Mouse (Mus musculus): ENCODE results near the gene Ppara. TPM values are rescaled to one million over a fixed set of nuclear protein-coding genes. Genes with fewer than 3 reads are reported as not detected.

Ppara gene
- polyA plus RNA-seq, 1 experiment from 2014 or later = 20.3 TPM

DNA sequence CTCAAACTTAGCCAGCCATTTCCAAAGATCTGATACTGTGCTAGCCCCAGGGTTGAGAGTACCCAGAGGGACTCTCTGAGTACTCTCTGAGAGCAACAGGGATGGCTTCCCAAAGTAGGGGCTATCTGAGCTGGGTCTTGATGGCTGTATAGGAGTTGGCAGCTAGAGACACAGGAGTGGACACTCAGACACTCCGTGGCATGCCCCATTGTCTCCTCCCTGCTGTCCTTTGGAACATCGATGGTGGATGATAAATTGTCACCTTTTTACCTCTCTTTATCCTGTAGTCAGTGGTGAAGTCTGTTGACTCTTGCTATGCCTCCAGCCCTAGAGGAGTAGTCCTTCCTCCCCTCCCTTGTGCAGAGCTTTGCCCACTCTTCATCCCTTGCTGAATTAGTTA lies 26.6 kb upstream of the Ppara start:
- Histone ChIP-seq H3K27me3 (ENCODE audit: control insufficient read depth, insufficient read depth, low read length) (0 out of 2 replicates have a peak, but pooled peaks cover 2% of the 10 kb centered on the region), H3K36me3 (ENCODE audit: control insufficient read depth, insufficient read depth) (peaks cover 18% of the 10 kb centered on the region; the same call in 1 of the 2 replicates), H3K27ac (ENCODE audit: low read length) (no peak overlapping the region), H3K4me2 (ENCODE audit: low read depth, low read length) (no peak overlapping the region), H3K9ac (ENCODE audit: low read length) (no peak overlapping the region), H3K4me3 (ENCODE audit: low read length) (no peak overlapping the region), H3K4me1 (ENCODE audit: control insufficient read depth, insufficient read depth, low read length) (peaks cover 8% of the 10 kb centered on the region), H3K9me3 (replicated peaks; ENCODE audit: control insufficient read depth, low read length) (no peaks in the 10 kb centered on the region)
- 87% methylated on average over 2 of the region's 2 CpGs for WGBS
- ATAC-seq (replicated peaks; ENCODE audit: extremely low read depth, insufficient read depth, low FRiP score) = no peak

DNA sequence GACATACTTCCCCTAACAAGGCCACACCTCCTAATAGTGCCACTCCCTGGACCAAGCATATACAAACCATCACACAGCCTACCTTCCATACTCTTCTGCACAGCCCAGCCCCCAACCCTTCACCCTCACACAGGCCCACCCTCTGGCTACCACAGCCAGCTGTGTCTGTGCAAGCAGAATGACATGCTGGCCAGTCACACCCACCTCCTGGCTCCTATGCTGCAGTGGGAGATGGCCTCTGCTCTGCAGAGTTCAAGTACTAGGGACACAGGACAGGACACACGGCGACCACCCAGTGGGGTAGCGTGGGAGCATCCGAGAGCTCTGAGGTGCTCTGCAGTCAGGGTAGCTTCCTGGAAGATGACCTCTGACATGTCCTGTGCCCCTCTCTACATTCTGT lies 25.9 kb upstream of the Ppara start:
- no peak overlapping the region for H3K9ac ChIP-seq (ENCODE audit: low read length)
- WGBS = 81% methylated on average over 4 of the region's 4 CpGs
- H3K4me2 ChIP-seq (ENCODE audit: low read depth, low read length) = no peak overlapping the region
- peaks cover 18% of the 10 kb centered on the region; the same call in 1 of the 2 replicates for H3K36me3 ChIP-seq (ENCODE audit: control insufficient read depth, insufficient read depth)
- no peaks in the 10 kb centered on the region for H3K9me3 ChIP-seq (replicated peaks; ENCODE audit: control insufficient read depth, low read length)
- no peak overlapping the region for H3K4me3 ChIP-seq (ENCODE audit: low read length)
- H3K27ac ChIP-seq (ENCODE audit: low read length) = no peak overlapping the region
- ATAC-seq (replicated peaks; ENCODE audit: extremely low read depth, insufficient read depth, low FRiP score) = 0 out of 2 replicates have a peak, but pooled peaks have one; percentile 6
- peaks cover 8% of the 10 kb centered on the region for H3K4me1 ChIP-seq (ENCODE audit: control insufficient read depth, insufficient read depth, low read length)
- 0 out of 2 replicates have a peak, but pooled peaks cover 2% of the 10 kb centered on the region for H3K27me3 ChIP-seq (ENCODE audit: control insufficient read depth, insufficient read depth, low read length)

DNA sequence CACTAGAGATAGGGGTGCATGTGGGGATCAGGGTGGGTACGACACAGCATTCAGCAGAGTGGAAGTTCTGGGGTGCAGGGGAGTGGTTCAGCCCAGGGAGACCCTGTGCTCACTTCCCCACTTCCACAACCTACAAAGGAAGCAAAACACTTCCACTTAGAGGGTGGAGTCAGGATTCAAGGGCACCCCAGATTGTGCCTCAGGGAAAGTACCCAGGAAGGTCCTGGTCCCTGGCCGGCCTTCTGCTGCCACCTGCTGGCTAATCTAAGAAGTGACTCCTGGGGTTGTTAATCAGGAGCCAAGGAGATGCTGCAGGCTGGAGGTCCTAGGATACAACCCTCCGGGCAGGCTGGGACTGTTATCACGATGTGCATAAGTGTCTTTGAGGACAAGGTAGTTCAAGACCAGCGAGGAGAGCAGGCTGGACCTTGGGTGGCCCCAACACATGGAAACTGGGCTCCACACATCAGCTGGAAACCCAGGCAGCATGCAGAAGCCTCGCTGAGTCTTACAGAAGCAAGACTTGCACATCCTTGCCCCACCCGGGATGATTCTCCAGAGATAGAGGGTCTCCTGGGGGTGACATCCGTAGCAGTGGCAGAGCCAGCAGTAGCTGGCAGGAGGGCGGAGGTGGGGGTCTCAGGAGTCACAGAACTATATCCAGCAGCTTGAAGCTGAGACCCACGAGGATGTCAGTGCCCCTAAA lies 25.4 kb upstream of the Ppara start:
- Histone ChIP-seq H3K27me3 (ENCODE audit: control insufficient read depth, insufficient read depth, low read length) (0 out of 2 replicates have a peak, but pooled peaks cover 2% of the 10 kb centered on the region), H3K4me1 (ENCODE audit: control insufficient read depth, insufficient read depth, low read length) (peaks cover 8% of the 10 kb centered on the region), H3K9ac (ENCODE audit: low read length) (no peak overlapping the region), H3K4me3 (ENCODE audit: low read length) (no peak overlapping the region), H3K4me2 (ENCODE audit: low read depth, low read length) (no peak overlapping the region), H3K36me3 (ENCODE audit: control insufficient read depth, insufficient read depth) (peaks cover 17% of the 10 kb centered on the region; the same call in 1 of the 2 replicates), H3K9me3 (replicated peaks; ENCODE audit: control insufficient read depth, low read length) (no peaks in the 10 kb centered on the region), H3K27ac (ENCODE audit: low read length) (no peak overlapping the region)
- 35% methylated on average over 10 of the region's 10 CpGs for WGBS
- peak; percentile 28 for ATAC-seq (replicated peaks; ENCODE audit: extremely low read depth, insufficient read depth, low FRiP score)

DNA sequence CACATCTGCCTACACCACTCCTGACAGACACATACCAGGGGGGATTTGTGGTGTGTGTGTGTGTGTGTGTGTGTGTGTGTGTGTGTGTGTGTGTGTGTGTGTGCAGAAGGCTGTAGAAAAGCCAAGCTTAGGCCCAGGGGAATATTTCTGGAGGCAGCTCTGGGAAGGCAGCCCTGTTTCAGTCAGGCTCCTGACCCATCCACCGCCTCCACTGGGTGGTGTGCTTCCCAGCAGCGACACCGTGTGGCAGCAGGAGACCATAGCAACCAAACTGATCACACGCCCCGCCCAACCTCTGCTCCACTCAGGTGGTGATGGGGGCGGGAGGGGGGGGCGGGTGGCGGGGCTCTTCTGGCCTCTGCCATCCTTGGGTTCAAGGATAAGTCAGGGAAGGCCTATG lies 24.6 kb upstream of the Ppara start:
- H3K9ac ChIP-seq (ENCODE audit: low read length) = no peak overlapping the region
- H3K27ac ChIP-seq (ENCODE audit: low read length) = no peak overlapping the region
- peaks cover 8% of the 10 kb centered on the region for H3K4me1 ChIP-seq (ENCODE audit: control insufficient read depth, insufficient read depth, low read length)
- H3K27me3 ChIP-seq (ENCODE audit: control insufficient read depth, insufficient read depth, low read length) = 0 out of 2 replicates have a peak, but pooled peaks cover 2% of the 10 kb centered on the region
- H3K36me3 ChIP-seq (ENCODE audit: control insufficient read depth, insufficient read depth) = peaks cover 10% of the 10 kb centered on the region; the same call in 1 of the 2 replicates
- H3K4me3 ChIP-seq (ENCODE audit: low read length) = no peak overlapping the region
- no peak overlapping the region for H3K4me2 ChIP-seq (ENCODE audit: low read depth, low read length)
- no peaks in the 10 kb centered on the region for H3K9me3 ChIP-seq (replicated peaks; ENCODE audit: control insufficient read depth, low read length)
- 0% methylated on average over 6 of the region's 8 CpGs for WGBS
- ATAC-seq (replicated peaks; ENCODE audit: extremely low read depth, insufficient read depth, low FRiP score) = peak; percentile 29; the same call in 1 of the 2 replicates

DNA sequence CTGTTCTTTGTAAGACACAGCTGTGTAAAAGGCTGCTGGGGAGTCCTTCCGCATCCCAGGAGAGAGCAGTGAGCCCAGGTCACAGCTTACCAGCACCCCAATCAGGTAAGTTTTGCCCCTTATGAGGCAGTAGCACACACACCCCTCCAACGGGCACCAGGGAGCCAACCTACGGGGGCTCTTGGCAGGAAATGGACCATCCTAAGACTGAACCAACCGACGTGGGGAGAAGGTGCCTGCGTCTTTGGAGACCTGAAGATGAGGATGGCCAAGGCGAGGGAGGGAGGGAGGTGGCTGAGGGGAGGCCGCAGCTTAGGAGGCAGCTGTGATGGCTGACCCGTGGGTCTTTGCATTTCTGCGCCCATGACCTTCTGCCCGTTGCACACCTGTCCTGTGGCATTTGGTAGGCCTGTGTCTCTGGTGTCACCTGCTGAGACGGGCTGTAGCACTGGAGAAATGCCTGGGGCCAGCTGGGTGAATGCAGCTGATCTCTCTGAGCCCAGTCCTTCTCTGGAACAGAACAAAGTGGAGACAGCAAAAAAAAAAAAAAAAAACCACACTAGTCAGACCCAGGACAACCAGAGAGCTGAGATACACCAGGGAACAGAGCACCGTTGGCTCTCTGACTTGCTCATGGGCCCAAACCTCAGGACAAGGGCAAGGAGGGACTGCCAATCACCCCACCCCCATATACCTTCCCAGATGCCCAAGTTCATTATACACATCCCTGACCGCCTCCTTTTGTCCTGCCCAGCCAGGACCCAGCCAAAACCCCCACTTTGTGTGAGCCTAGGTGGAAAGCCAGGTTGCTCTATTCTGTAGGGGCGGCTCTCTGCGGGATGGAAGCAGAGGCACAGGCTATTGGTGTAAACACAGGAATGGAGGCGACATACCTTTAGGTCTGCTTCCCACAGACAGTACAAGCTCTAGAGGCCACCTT lies 23.9 kb upstream of the Ppara start:
- Histone ChIP-seq H3K4me3 (ENCODE audit: low read length) (no peak overlapping the region), H3K27me3 (ENCODE audit: control insufficient read depth, insufficient read depth, low read length) (0 out of 2 replicates have a peak, but pooled peaks cover 2% of the 10 kb centered on the region), H3K4me1 (ENCODE audit: control insufficient read depth, insufficient read depth, low read length) (peaks cover 8% of the 10 kb centered on the region), H3K9ac (ENCODE audit: low read length) (no peak overlapping the region), H3K36me3 (ENCODE audit: control insufficient read depth, insufficient read depth) (peaks cover 9% of the 10 kb centered on the region; the same call in 1 of the 2 replicates), H3K27ac (ENCODE audit: low read length) (no peak overlapping the region), H3K4me2 (ENCODE audit: low read depth, low read length) (no peak overlapping the region), H3K9me3 (replicated peaks; ENCODE audit: control insufficient read depth, low read length) (no peaks in the 10 kb centered on the region)
- 75% methylated on average over 17 of the region's 17 CpGs for WGBS
- no peak for ATAC-seq (replicated peaks; ENCODE audit: extremely low read depth, insufficient read depth, low FRiP score)

DNA sequence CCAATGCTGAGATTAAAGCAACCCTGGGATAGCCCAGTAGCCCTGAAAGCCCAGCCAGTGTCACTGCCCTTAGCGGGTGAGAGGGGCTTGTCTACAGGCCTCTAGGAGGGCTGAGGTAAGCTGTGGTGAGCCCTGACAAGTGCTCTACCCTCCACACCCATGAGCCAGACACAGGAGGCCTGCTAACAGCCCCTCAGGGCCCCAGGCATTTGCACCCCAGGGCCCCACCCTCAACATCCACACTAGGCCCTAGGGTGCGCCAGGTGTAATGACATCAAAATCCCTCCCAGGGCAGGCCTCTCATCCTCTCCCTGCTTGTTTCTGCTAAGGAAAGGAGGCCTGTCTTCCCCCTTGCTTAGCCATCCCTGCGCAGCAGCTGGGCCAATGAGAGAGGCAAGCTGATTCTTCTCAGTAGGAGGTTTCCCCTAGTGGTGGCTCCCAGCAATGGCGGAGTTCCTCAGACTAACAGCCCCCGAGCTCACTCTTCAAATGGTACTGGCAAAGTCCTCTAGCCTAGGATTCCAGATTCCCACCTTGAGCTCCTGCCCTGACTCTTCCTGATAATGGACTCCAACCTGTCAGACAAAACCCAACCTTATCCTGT lies 22.1 kb upstream of the Ppara start:
- 0 out of 2 replicates have a peak overlapping the region, but pooled peaks have one; percentile 7 for H3K9ac ChIP-seq (ENCODE audit: low read length)
- H3K4me3 ChIP-seq (ENCODE audit: low read length) = no peak overlapping the region
- WGBS = 42% methylated on average over 5 of the region's 5 CpGs
- no peaks in the 10 kb centered on the region for H3K36me3 ChIP-seq (ENCODE audit: control insufficient read depth, insufficient read depth)
- no peak overlapping the region for H3K4me2 ChIP-seq (ENCODE audit: low read depth, low read length)
- peaks cover 10% of the 10 kb centered on the region for H3K4me1 ChIP-seq (ENCODE audit: control insufficient read depth, insufficient read depth, low read length)
- no peak overlapping the region for H3K27ac ChIP-seq (ENCODE audit: low read length)
- H3K27me3 ChIP-seq (ENCODE audit: control insufficient read depth, insufficient read depth, low read length) = 0 out of 2 replicates have a peak, but pooled peaks cover 2% of the 10 kb centered on the region
- no peaks in the 10 kb centered on the region for H3K9me3 ChIP-seq (replicated peaks; ENCODE audit: control insufficient read depth, low read length)
- no peak for ATAC-seq (replicated peaks; ENCODE audit: extremely low read depth, insufficient read depth, low FRiP score)

DNA sequence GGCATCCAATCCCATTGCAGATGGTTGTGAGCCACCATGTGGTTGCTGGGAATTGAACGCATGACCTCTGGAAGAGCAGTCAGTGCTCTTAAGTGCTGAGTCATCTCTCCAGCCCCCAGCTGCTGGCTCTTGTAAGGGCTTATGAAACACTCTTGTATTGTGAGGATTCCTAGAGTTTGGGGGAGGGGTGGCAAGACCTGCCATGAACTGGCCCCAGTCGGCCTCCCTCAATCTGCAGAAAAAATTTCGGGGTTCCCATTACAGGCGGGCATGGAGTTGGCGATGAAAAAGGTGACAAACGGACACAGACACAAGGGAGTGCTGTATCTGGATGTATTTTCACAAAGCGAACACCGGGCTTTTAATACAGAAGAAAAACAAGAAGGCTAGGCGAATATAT lies 21.4 kb upstream of the Ppara start:
- H3K27me3 ChIP-seq (ENCODE audit: control insufficient read depth, insufficient read depth, low read length) = 0 out of 2 replicates have a peak, but pooled peaks cover 2% of the 10 kb centered on the region
- no peaks in the 10 kb centered on the region for H3K36me3 ChIP-seq (ENCODE audit: control insufficient read depth, insufficient read depth)
- peaks cover 10% of the 10 kb centered on the region for H3K4me1 ChIP-seq (ENCODE audit: control insufficient read depth, insufficient read depth, low read length)
- H3K9me3 ChIP-seq (replicated peaks; ENCODE audit: control insufficient read depth, low read length) = no peaks in the 10 kb centered on the region
- 85% methylated on average over 9 of the region's 9 CpGs for WGBS
- ATAC-seq (replicated peaks; ENCODE audit: extremely low read depth, insufficient read depth, low FRiP score) = no peak
- H3K4me3 ChIP-seq (ENCODE audit: low read length) = no peak overlapping the region
- no peak overlapping the region for H3K4me2 ChIP-seq (ENCODE audit: low read depth, low read length)
- H3K27ac ChIP-seq (ENCODE audit: low read length) = no peak overlapping the region
- H3K9ac ChIP-seq (ENCODE audit: low read length) = no peak overlapping the region

DNA sequence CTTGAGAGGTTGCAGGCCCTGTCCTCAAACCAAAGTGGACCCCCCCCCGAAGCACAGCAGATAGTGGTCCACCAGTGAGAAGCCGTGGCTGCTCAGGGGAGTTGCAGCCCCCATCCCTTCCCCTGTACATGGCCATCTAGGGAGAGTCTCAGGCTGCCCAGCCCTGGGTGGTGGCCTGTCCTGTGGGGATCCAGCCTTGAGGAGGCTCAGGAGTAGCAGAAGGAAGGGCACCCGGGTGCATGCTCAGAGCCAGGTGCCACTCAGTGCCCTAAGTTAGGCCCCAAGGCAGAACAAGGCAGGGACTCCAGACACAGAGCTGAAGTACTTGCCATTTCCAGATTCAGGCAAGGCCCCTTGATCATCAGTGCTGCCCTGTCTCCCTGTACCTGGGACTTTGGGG lies 19.7 kb upstream of the Ppara start:
- 68% methylated on average over 3 of the region's 3 CpGs for WGBS
- H3K4me3 ChIP-seq (ENCODE audit: low read length) = no peak overlapping the region
- no peaks in the 10 kb centered on the region for H3K9me3 ChIP-seq (replicated peaks; ENCODE audit: control insufficient read depth, low read length)
- no peak overlapping the region for H3K27ac ChIP-seq (ENCODE audit: low read length)
- no peak overlapping the region for H3K4me2 ChIP-seq (ENCODE audit: low read depth, low read length)
- no peaks in the 10 kb centered on the region for H3K36me3 ChIP-seq (ENCODE audit: control insufficient read depth, insufficient read depth)
- H3K9ac ChIP-seq (ENCODE audit: low read length) = no peak overlapping the region
- H3K27me3 ChIP-seq (ENCODE audit: control insufficient read depth, insufficient read depth, low read length) = 0 out of 2 replicates have a peak, but pooled peaks cover 2% of the 10 kb centered on the region
- ATAC-seq (replicated peaks; ENCODE audit: extremely low read depth, insufficient read depth, low FRiP score) = no peak
- peaks cover 8% of the 10 kb centered on the region for H3K4me1 ChIP-seq (ENCODE audit: control insufficient read depth, insufficient read depth, low read length)

All from heart, embryonic 16.5 days (tissue).